Mouse (Mus musculus) Muller cell, postnatal 12 days (primary cell): ENCODE results near the gene Unc13b.
"Not testable (repeated sequence)": the region's sequence is repeated elsewhere in the genome, so short reads cannot be mapped to it uniquely, and the experiment has no call there.

ENCODE experiments used
- DNase-seq: peaks from one replicate; pipeline ENCODE4 v3.0.0-alpha.2; 2015; ENCODE audit errors: inconsistent ontology term

Gene Unc13b

GRCm38 (mm10) chr4:43091183-43091582, 32.4 kb downstream of the Unc13b start:
- DNase-seq, result no peak

DNA sequence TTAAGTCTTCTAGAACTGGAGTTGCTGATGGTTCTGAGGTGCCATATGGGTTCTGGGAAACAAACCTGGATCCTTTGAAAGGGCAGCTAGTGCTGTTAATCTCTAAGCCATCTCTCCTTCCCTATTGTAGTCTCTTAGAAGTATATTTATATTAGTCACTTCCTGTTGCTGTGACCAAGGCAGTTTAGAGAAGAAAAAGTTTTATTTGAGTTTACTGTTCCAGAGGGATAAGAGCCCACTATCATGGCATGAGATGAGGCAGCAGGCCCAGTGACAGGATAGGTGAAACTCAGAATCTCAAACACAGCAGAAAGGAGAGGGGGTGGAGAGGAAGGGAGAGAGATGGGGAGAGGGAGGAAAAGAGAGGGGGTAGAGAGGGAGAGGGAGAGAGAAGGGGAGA, 54.7 kb downstream of the Unc13b start:
- no peak for DNase-seq

DNA sequence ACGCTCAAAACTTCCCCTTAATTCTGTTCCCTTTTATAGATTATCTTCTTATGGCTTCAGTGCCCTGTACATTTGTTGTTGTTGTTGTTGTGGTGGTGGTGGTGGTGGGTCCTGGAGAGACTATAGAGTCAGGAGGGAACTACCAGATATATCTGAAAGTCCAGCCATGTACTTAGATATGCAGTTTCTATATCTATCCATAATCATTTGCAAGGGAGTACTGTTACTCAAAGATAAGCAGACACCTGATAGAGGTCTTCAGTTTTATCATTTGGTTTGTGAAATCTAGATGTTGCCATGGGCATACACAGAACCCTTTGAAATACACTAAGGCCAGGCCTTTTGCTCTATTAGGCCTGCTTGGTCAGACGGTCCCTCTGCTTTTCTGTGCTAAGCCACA, 55.8 kb downstream of the Unc13b start:
- no peak for DNase-seq

GRCm38 (mm10) chr4:43114946-43115345, 56.2 kb downstream of the Unc13b start:
- peak; percentile 16 for DNase-seq

DNA sequence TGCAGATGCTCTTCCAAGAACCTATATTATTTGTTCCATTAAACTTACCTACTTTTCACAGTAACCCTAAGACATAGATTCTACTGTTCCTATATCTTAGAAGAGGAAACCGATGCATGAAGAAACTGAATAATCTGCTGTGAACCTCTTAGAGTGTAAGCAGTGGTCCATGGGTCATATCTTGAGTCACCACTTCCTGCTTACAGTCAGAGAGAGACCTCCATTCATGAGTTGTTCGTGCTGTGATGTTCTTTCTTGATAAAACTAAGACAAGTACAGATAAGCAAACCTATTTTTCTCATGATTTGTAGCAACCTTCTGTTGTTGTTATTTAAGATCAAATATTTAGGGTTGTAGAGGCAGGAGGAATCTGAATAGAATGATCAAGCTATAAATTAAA, 57.5 kb downstream of the Unc13b start:
- no peak for DNase-seq

- no peak for DNase-seq
These were observed 71.0 kb downstream of the Unc13b start for GRCm38 (mm10) chr4:43129750-43130149.

DNA sequence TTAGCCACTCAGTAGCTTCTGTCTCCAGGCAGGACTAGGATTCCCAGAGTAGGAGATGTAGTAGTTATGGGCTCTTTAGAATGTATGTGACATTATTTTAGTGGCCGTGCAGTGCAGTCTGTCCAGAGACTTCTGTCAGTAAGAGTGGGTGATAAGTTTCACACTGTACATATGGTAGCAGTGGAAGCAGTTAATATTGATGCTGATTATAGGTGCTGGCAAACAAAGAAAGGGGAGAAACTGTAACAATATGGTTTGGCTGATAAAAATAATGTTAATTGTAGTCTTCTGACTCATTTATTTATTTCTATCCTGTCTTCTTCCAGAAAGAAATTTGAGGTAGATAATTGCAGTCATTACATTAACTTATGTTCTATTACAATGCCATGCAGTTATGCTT, 83.9 kb downstream of the Unc13b start:
- DNase-seq, result no peak

DNA sequence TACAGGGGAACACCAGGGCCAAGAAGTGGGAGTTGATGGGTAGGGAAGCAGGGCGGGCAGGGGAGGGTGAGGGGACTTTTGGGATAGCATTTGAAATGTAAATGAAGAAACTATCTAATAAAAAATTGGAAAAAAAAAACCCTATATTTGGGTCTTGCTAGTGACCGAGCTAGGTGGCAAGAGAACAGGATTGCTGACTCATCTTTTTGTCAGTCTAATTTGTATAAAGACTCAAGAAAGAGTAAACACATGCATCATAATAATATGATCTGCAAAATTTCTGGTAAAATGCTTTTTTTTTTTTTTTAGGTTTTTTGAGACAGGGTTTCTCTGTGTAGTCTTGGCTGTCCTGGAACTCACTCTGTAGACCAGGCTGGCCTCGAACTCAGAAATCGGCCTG, 93.7 kb downstream of the Unc13b start:
- DNase-seq, result not testable (repeated sequence)

DNA sequence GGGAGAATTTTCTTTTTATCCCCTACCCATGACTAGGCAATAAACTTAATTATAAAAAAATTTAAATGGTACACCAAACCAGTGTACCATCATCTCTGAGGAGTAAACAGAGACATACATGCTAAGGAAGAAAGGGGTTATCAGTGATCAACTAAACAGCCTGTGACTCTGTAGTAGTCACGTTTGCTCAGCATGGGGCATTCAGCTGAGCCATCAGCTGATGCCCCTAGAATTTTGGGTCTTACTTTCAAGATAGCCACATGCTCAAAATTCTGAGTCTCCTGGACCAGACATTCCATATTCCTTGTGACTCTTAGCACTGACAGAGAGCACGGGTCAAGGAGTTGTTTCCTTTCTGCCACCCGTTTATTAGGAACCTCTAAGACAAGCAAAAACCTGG, 101.3 kb downstream of the Unc13b start:
- DNase-seq, result no peak

- DNase-seq, result no peak
These were observed 102.4 kb downstream of the Unc13b start for GRCm38 (mm10) chr4:43161124-43161657.

GRCm38 (mm10) chr4:43163205-43163604, 104.5 kb downstream of the Unc13b start:
- DNase-seq, result no peak

DNA sequence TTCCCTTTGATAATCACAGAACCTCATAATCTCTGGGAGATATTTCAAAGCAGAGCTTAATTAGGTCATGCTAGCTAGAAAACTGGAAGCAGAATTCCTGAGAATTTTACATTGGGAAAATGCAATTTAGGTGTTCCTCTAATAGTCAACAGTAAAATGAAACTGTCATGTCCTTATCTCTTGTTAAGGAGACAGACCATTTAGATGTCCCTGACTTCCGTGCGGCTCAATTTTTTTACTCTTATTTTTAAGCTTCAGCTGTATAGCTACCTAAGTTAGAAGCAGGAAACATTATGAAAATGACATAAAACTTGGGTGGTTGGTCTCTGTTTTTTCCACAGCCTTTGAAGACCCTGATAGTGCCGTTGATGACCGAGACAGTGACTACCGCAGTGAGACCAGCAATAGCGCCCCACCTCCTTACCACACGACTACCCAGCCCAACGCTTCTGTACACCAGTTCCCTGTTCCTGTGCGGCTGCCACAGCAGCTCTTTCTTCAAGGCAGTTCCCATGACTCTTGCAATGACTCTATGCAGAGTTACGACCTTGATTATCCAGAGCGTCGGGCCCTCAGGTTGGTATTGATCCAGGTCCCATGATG, 106.8 kb downstream of the Unc13b start:
- DNase-seq, result no peak

- no peak for DNase-seq
These were observed 111.3 kb downstream of the Unc13b start for GRCm38 (mm10) chr4:43170028-43170427.

DNA sequence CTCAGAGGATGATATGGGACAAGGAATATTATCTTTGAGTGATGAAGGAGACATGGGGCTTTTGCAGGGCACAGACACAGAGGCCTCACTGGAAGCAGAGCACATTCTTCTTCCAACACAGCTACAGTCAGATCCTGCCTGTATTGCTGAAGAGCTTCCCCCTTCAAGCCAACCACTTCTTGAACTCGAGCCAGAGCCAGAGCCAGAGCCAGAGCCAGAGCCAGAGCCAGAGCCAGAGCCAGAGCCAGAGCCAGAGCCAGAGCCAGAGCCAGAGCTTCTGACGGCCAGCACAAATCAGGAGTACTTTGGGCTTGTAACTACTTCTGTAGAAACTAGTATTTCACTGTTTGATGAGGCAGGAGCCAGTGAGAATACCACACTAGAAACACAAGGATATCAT, 118.4 kb downstream of the Unc13b start:
- no peak for DNase-seq

DNA sequence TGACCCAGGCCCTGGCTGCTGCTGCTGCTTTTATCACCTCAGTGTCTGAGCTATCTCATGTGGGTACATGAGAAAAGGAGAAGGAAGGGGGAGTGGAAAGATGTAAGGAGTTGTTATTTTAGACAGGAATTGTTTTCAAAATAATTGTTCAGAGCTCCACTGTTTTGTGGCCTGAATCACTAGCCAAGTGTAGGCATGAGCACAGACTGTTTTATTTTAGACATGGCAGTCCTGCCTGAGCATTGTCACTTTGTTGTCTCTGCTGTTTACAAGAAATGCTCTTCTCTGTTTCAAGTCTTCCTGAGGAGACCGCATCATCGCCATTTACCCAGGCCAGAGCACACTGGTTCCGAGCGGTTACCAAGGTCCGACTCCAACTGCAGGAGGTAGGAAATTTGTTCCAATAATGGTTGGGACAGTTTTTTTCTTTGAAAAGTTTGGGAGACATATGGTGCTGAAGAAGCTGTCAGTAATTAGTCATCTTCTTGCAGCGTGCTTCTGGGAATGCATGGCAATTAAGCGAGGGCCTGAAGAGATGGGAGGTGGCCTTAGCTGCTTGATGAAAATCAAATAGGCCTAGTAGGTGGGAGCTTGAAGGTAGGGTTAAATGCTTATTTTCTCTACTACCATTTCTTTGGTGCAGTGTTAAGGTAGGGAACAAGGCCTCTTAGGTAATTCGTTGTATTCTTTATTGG, 123.9 kb downstream of the Unc13b start:
- DNase-seq, result no peak

DNA sequence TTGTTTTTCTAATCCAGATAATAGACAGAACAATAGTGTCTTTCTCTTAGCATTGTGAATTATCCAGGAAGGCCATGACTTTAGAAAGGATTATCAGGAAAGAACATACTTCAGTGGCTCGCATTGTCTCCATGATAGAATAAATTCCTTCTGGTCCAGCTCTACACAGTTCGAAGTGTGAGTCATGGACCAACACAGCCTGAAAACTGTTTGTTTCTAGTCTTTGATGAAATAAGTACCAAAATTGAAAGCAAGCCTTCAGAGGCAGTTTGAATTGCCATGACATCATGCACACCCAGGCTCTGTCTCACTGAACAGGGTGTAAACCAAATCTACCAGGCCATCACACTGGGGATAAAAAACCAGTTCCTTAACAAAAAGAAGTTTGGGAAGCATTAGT, 128.7 kb downstream of the Unc13b start:
- DNase-seq, result peak; percentile 73

GRCm38 (mm10) chr4:43189381-43189780, 130.6 kb downstream of the Unc13b start:
- no peak for DNase-seq

DNA sequence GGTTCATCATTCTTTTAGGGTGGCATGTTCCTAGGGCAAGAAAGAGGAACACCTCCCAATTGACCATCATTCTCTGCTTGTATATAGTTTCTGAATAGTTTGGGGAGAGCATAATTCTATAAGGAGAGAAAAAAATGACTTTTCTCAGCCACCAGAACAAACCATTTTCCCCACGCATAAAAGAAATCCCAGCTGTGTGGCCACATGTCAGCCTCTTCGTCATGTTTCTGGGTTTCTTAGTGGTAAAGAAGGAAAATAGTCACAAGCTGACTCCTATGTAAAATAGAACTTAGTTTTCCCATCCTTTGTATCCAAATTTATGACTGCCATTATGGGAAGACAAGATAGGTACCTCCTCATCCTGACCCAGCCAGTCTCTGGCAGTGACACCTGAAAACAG, 146.2 kb downstream of the Unc13b start:
- no peak for DNase-seq

- peak; percentile 54 for DNase-seq
These were observed 146.8 kb downstream of the Unc13b start for GRCm38 (mm10) chr4:43205571-43205970.

GRCm38 (mm10) chr4:43206989-43207388, 148.2 kb downstream of the Unc13b start:
- DNase-seq, result no peak

GRCm38 (mm10) chr4:43209081-43209579, 150.4 kb downstream of the Unc13b start:
- peak; percentile 77 for DNase-seq

- peak; percentile 70 for DNase-seq
These were observed 150.9 kb downstream of the Unc13b start for GRCm38 (mm10) chr4:43209673-43210072.

DNA sequence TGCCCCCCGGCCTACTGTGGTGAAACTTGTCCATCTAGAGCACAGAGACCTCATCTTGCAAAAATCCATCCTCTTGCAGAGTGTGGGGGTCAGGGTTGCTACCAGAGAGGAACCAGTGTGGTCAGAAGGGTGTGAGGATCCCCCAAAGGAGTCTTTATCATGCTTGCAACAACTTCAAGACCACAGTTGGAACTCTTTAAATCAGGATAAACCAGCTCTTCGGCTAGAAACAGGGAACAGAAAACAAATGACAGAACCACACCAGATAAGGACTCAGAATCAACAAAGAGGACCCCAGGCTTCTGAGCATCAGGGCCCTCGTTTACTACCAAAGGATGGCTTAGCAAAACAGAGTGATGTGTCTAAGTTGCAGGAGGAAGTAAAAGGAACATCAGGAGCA, 157.7 kb downstream of the Unc13b start:
- DNase-seq, result no peak
